Mouse (Mus musculus) retina, postnatal 1 day (tissue): ENCODE measurements around the gene Ankib1.
A peak's percentile ranks its signal among the peaks of the same experiment; 100 is the strongest.
"Not testable (repeated sequence)": the region's sequence is repeated elsewhere in the genome, so short reads cannot be mapped to it uniquely, and the experiment has no call there.

Experiments used
- DNase-seq: peaks from one replicate; pipeline ENCODE4 v3.0.0-alpha.2; 2012

The Ankib1 gene

GRCm38 (mm10) chr5:3802433-3803291 is at the start of gene Ankib1, which contains the start of gene Krit1:
Ankib1 (minus strand) TSS chr5:3802925.
Krit1 (plus strand) TSS chr5:3803184.
- peak; percentile 94 for DNase-seq

GRCm38 (mm10) chr5:3845026-3845425 is 42.3 kb upstream of the Ankib1 start, which contains the start of gene Lrrd1:
Lrrd1 (plus strand) TSS chr5:3845173.
- DNase-seq = peak; percentile 13

GRCm38 (mm10) chr5:3834107-3834506 is 31.4 kb upstream of the Ankib1 start:
- DNase-seq = no peak

- no peak for DNase-seq
Measured at GRCm38 (mm10) chr5:3808472-3808871, 5.7 kb upstream of the Ankib1 start.

- no peak for DNase-seq
Measured at GRCm38 (mm10) chr5:3803292-3804165, 804 bp upstream of the Ankib1 start.

GRCm38 (mm10) chr5:3801672-3802432 is 873 bp downstream of the Ankib1 start:
- no peak for DNase-seq

GRCm38 (mm10) chr5:3800881-3801280 is 1.8 kb downstream of the Ankib1 start:
- no peak for DNase-seq

GRCm38 (mm10) chr5:3800041-3800440 is 2.7 kb downstream of the Ankib1 start:
- DNase-seq = no peak

- DNase-seq = not testable (repeated sequence)
Measured at GRCm38 (mm10) chr5:3798656-3799055, 4.1 kb downstream of the Ankib1 start.

GRCm38 (mm10) chr5:3797101-3797500 is 5.6 kb downstream of the Ankib1 start:
- DNase-seq = not testable (repeated sequence)

GRCm38 (mm10) chr5:3791048-3791447 is 11.7 kb downstream of the Ankib1 start:
- no peak for DNase-seq

- no peak for DNase-seq
Measured at GRCm38 (mm10) chr5:3787548-3787947, 15.2 kb downstream of the Ankib1 start.

- DNase-seq = no peak
Measured at GRCm38 (mm10) chr5:3784751-3785496, 17.8 kb downstream of the Ankib1 start.

- no peak for DNase-seq
Measured at GRCm38 (mm10) chr5:3783947-3784681, 18.6 kb downstream of the Ankib1 start.

GRCm38 (mm10) chr5:3782670-3783069 is 20.1 kb downstream of the Ankib1 start:
- no peak for DNase-seq

- DNase-seq = no peak
Measured at GRCm38 (mm10) chr5:3772017-3772416, 30.7 kb downstream of the Ankib1 start.

- DNase-seq = no peak
Measured at GRCm38 (mm10) chr5:3771512-3771911, 31.2 kb downstream of the Ankib1 start.

- not testable (repeated sequence) for DNase-seq
Measured at GRCm38 (mm10) chr5:3750536-3750935, 52.2 kb downstream of the Ankib1 start.

- DNase-seq = not testable (repeated sequence)
Measured at GRCm38 (mm10) chr5:3732846-3733245, 69.9 kb downstream of the Ankib1 start.

GRCm38 (mm10) chr5:3728820-3729219 is 73.9 kb downstream of the Ankib1 start:
- DNase-seq = peak; percentile 10

- DNase-seq = no peak
Measured at GRCm38 (mm10) chr5:3725491-3725890, 77.2 kb downstream of the Ankib1 start.
